Mouse (Mus musculus) cerebellum, adult 2 months (tissue): ENCODE results near the gene Scn1b.

Source experiments
- CTCF ChIP-seq: fragments of 200-500 bp; IDR thresholded peaks from 2 replicates; pipeline ENCODE4 v1.5.1; 2011; ENCODE audit warnings: low read depth, mild to moderate bottlenecking, control low read depth, low read length, moderate library complexity, borderline replicate concordance; ENCODE audit not compliant: insufficient read depth
- POLR2A ChIP-seq: fragments of 200-500 bp; IDR thresholded peaks from 2 replicates; pipeline ENCODE4 v1.6.1; 2011; ENCODE audit warnings: low read length, control low read depth, borderline replicate concordance; ENCODE audit not compliant: insufficient read depth

DNA sequence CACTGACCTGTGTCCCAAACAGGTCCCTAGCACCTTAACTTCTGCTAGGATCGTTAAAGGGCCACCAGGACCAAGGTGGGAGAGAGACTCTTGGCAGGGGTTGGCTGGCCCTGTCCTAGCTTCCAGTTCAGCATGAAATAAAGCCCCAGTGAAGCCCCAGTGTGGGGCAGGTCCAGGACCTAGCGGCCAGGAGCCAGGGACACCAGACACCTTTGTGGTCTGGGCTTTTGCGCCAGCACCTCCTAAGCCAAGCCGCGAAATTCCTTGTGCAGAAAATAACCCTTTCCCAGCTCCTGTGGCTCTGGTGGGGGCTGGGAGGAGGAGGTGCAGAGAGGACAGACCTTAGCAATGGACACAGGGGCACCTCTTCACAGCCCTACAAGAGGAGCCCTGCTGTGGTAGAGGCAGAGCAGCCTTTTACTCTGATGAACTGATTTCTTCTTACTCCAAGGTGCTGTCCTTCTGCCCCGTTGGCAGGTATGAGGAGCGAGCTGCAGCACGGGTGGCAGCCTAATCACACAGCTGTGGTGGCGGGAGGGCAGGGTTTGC lies 1.4 kb upstream of the Scn1b start:
- TF ChIP-seq POLR2A (no peak), CTCF (no peak)
